Mouse (Mus musculus): Measurements from ENCODE around the gene Stx1b. TPM values are rescaled to one million over a fixed set of nuclear protein-coding genes. Genes with fewer than 3 reads are reported as not detected.

Stx1b gene
- total and polyA plus RNA-seq, 3 experiments: 0.15 to 0.56 TPM; not detected in 1

DNA sequence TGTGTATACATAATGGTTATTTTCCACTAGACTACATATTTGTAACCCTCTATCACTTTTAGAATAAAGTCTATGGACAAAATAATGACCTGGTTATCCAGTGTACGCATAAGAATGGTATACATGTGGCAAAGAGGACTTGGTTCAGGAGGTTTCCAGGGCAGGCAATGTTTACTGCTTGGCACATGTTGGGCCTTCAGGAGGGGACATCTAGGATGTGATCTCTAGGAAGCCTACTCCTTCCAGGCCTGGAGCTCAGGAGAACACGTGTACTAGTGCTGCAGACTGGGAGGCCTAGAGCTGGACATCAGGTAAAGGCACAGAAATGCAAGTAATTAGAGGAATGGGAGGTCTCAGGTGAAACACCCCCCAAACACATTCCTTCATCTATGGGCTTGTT, 11.2 kb upstream of the Stx1b start:
- Histone ChIP-seq H3K27me3 (ENCODE audit: control insufficient read depth in 1 of 2, insufficient read depth in 2 of 2, low read length in 2 of 2) (no peaks in the 10 kb centered on the region; a peak in 3 of 4 replicates), H3K9me3 (replicated peaks; ENCODE audit: insufficient read depth, low read length) (no peaks in the 10 kb centered on the region), H3K27ac (ENCODE audit: control insufficient read depth, low read depth, low read length) (no peak overlapping the region), H3K79me2 (ENCODE audit: control insufficient read depth, insufficient read depth, low read length, poor library complexity) (no peaks in the 10 kb centered on the region), H3K9ac (ENCODE audit: control insufficient read depth, low read depth, low read length, poor library complexity, severe bottlenecking) (no peak overlapping the region), H3K4me1 (ENCODE audit: control insufficient read depth in 1 of 2, insufficient read depth in 2 of 2, low read length in 2 of 2) (no peaks in the 10 kb centered on the region), H3K4me3 (ENCODE audit: control insufficient read depth in 1 of 2, insufficient read depth in 1 of 2, low read depth in 2 of 2, low read length in 2 of 2) (no peak overlapping the region), H3K36me3 (ENCODE audit: control insufficient read depth in 1 of 2, insufficient read depth in 2 of 2, low read length in 2 of 2) (0 out of 4 replicates have a peak, but pooled peaks cover 0 to 4% of the 10 kb centered on the region in 2 experiments)
- TF ChIP-seq BHLHE40 (IDR thresholded peaks at IDR 0.05; ENCODE audit: borderline replicate concordance, low read depth, low read length): no peak
- TF ChIP-seq MYB (IDR thresholded peaks at IDR 0.05; ENCODE audit: low read depth, low read length): no peak
- no peak for TF ChIP-seq MXI1 (IDR thresholded peaks at IDR 0.05; ENCODE audit: low read depth, low read length)
- TF ChIP-seq CTCF (IDR thresholded peaks at IDR 0.05 in 2 of 3, conservative IDR thresholded peaks at IDR 0.05 in 1 of 3; ENCODE audit: control insufficient read depth in 1 of 3, insufficient read depth in 1 of 3, low read depth in 2 of 3, low read length in 3 of 3, poor library complexity in 1 of 3, severe bottlenecking in 1 of 3): no peak
- no peak for TF ChIP-seq ZC3H11A (IDR thresholded peaks at IDR 0.05; ENCODE audit: low read depth, low read length)
- no peak for TF ChIP-seq UBTF (IDR thresholded peaks at IDR 0.05; ENCODE audit: borderline replicate concordance, insufficient read depth, low read depth, low read length)
- no peak for TF ChIP-seq KAT2A (conservative IDR thresholded peaks at IDR 0.05; ENCODE audit: low read depth, low read length)
- no peak for TF ChIP-seq MYC (IDR thresholded peaks at IDR 0.05; ENCODE audit: low read depth, low read length)
- TF ChIP-seq SMC3 (IDR thresholded peaks at IDR 0.05; ENCODE audit: low read depth, low read length): no peak
- no peak for TF ChIP-seq HCFC1 (IDR thresholded peaks at IDR 0.05; ENCODE audit: low read depth, low read length)
- no peak for TF ChIP-seq E2F4 (IDR thresholded peaks at IDR 0.05; ENCODE audit: borderline replicate concordance, low read depth, low read length)
- TF ChIP-seq GATA1 (IDR thresholded peaks at IDR 0.05; ENCODE audit: low read depth, low read length): no peak
- no peak for TF ChIP-seq NRF1 (IDR thresholded peaks at IDR 0.05; ENCODE audit: insufficient read depth, low read depth, low read length, poor library complexity, severe bottlenecking)
- no peak for TF ChIP-seq ELF1 (IDR thresholded peaks at IDR 0.05; ENCODE audit: low read depth, low read length)
- DNase-seq (ENCODE audit: low read depth, low spot score): no peak

GRCm38 (mm10) chr7:127823236-127824171, 845 bp downstream of the Stx1b start:
- Histone ChIP-seq H3K79me2 (ENCODE audit: control insufficient read depth, insufficient read depth, low read length, poor library complexity) (no peaks in the 10 kb centered on the region), H3K36me3 (ENCODE audit: control insufficient read depth in 1 of 2, insufficient read depth in 2 of 2, low read length in 2 of 2) (no peaks in the 10 kb centered on the region), H3K9ac (ENCODE audit: control insufficient read depth, low read depth, low read length, poor library complexity, severe bottlenecking) (no peak overlapping the region)

More at GRCm38 (mm10) chr7:127823236-127824171, 845 bp downstream of the Stx1b start:
- no peak overlapping the region for H3K27ac ChIP-seq (ENCODE audit: control insufficient read depth, low read depth, low read length)
- no peaks in the 10 kb centered on the region for H3K4me1 ChIP-seq (ENCODE audit: control insufficient read depth in 1 of 2, insufficient read depth in 2 of 2, low read length in 2 of 2)
- no peak for DNase-seq (ENCODE audit: low read depth, low spot score)
- TF ChIP-seq ZC3H11A (IDR thresholded peaks at IDR 0.05; ENCODE audit: low read depth, low read length) (no peak), TAL1 (IDR thresholded peaks at IDR 0.05; ENCODE audit: low read length) (no peak), MYB (IDR thresholded peaks at IDR 0.05; ENCODE audit: low read depth, low read length) (no peak), ETS1 (IDR thresholded peaks at IDR 0.05; ENCODE audit: low read depth, low read length) (no peak), HCFC1 (IDR thresholded peaks at IDR 0.05; ENCODE audit: low read depth, low read length) (no peak), MXI1 (IDR thresholded peaks at IDR 0.05; ENCODE audit: low read depth, low read length) (no peak), POLR2AphosphoS2 (IDR thresholded peaks at IDR 0.05; ENCODE audit: low read length) (no peak), RAD21 (IDR thresholded peaks at IDR 0.05; ENCODE audit: low read depth, low read length) (no peak), USF1 (IDR thresholded peaks at IDR 0.05; ENCODE audit: low read depth, low read length) (no peak), E2F4 (IDR thresholded peaks at IDR 0.05; ENCODE audit: borderline replicate concordance, low read depth, low read length) (no peak), MAFK (IDR thresholded peaks at IDR 0.05; ENCODE audit: borderline replicate concordance, low read depth, low read length) (no peak), BHLHE40 (IDR thresholded peaks at IDR 0.05; ENCODE audit: borderline replicate concordance, low read depth, low read length) (no peak), RCOR1 (IDR thresholded peaks at IDR 0.05; ENCODE audit: low read depth, low read length) (no peak), ZMIZ1 (IDR thresholded peaks at IDR 0.05; ENCODE audit: low read depth, low read length) (no peak), KAT2A (conservative IDR thresholded peaks at IDR 0.05; ENCODE audit: low read depth, low read length) (no peak), UBTF (IDR thresholded peaks at IDR 0.05; ENCODE audit: borderline replicate concordance, insufficient read depth, low read depth, low read length) (no peak), CTCF (IDR thresholded peaks at IDR 0.05 in 2 of 3, conservative IDR thresholded peaks at IDR 0.05 in 1 of 3; ENCODE audit: control insufficient read depth in 1 of 3, insufficient read depth in 1 of 3, low read depth in 2 of 3, low read length in 3 of 3, poor library complexity in 1 of 3, severe bottlenecking in 1 of 3) (no peak; a peak in 1 of 6 replicates), CHD1 (IDR thresholded peaks at IDR 0.05; ENCODE audit: low read depth, low read length) (no peak), ZNF384 (IDR thresholded peaks at IDR 0.05; ENCODE audit: low read depth, low read length) (no peak)
- no peak overlapping the region for H3K4me3 ChIP-seq (ENCODE audit: control insufficient read depth in 1 of 2, insufficient read depth in 1 of 2, low read depth in 2 of 2, low read length in 2 of 2)
- no peaks in the 10 kb centered on the region for H3K9me3 ChIP-seq (replicated peaks; ENCODE audit: insufficient read depth, low read length)
- no peaks in the 10 kb centered on the region for H3K27me3 ChIP-seq (ENCODE audit: control insufficient read depth in 1 of 2, insufficient read depth in 2 of 2, low read length in 2 of 2)

All from MEL (cell line).